Mouse (Mus musculus) CH12F3 (cell line): ENCODE measurements around the gene Cacng3.

Source experiments
- in situ Hi-C: fragments of 300-500 bp; cut with MboI; formaldehyde crosslinking; loops from 2 replicates; pipeline ENCODE4 v1.14.3; 2020; ENCODE audit warnings: low sequenced_read_pairs

Gene Cacng3

DNA sequence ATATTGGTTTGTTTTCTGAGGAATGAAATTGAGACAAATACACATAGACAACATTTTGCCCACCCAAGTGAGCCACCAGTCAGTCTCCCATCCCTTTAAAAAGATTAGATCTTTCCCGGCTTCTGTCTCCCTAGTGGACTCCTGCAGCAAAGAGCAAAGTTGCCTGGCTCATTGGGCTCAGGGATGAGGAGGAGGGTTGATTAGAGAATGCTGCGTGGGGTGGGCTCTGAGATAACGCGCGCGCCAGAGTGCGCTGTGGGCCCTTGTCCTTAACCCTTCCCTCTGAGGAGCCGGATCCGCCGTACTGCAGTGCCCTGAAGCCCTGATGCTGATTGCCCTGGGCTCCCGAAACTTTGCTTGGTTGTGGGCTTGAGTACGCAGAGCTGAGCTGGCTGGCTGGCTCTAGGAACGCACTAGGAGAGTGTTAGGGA lies at the start of gene Cacng3:
TSS of gene Cacng3 (plus strand) at position 51 of the 431 bp plus-strand sequence.
- in situ Hi-C loops = no loop called here

DNA sequence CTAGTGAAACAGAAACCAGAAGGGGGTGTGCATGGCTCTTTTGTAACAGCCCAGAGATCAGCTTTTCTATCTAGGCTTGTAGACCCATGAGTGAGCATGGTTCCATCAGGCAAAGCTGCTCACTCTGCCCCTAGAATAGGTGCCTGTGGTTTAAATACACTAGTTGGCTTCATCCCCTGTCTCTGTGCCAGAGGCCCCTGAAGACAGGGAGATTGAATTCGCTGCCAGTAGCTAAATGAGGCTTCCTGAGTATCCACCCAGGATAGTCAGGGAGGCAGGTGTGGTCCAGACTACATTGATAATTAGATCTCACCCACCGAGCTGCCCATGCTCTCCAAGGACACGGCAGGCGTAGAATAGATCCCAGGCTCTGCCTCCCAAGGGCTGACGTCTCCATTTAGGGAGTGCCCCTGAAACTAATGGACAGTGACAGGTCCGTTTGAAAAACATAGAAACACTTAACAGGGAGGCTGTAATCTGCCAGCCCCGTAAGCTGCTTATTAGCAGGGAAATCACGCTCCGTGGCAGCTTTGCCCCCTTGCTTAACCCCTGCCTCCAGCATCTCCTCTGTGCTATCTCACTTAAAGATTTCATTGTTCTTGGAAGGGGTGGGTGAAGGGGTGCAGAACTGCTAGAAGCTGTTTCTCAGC lies 48.0 kb upstream of the Cacng3 start:
- in situ Hi-C loops = no loop called here

DNA sequence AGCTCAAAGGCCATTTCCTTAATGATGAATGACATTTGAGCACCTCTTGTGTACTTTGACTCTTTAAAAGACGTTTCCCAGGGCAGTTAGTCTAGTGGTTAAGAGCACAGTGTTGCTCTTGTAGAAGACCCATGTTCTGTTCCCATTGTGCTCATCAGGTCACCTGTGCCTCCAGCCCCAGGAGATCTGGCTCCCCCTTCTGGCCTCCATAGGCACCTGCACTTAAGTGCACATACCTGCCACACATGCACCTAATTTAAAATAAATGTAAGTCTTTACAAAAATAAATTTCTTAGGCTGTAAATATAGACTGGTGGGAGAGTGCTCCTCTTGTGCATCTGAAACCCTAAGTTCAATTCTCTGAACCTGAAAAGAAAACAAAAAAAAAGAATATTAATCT lies 46.5 kb upstream of the Cacng3 start:
- in situ Hi-C loops = no loop called here

DNA sequence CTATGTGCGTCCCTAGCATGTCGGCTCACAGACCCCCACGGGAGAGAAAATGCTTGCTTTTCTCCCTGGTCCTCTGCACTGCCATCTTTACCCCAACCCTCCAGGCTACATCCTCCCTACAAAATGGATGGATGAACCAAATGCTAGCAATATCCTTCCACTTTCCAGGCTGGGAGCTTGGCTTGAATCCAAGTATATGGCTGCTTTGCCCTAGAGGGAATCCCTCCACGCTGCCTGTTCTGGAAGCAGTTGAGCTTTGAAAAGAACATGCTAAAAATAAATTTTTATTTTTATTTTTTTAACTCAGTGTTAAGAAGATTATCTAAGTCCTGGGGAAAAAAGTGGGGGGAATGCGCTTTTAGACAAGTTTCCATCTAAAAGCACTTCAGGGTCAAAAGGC lies 42.2 kb upstream of the Cacng3 start:
- in situ Hi-C loops = no loop called here

DNA sequence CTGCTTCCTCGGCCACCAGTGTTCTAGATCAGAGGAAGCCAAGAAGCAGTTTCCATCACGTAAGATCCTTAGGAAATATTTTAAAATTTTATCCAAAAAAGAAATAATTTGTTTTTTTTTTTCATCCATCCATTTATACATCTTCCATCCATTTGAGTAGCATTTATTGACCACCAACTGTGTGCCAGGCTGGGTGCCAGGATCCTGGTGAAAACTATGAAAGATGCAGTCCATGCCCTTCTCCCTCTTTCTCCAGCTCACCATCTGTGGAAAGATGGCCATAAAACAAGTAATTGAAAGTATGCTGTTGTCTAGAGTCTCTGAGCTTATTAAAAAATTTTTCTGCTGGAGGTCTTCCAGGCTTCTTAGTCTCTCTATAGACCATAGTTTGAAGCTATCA lies 39.9 kb upstream of the Cacng3 start:
- in situ Hi-C loops = no loop called here

DNA sequence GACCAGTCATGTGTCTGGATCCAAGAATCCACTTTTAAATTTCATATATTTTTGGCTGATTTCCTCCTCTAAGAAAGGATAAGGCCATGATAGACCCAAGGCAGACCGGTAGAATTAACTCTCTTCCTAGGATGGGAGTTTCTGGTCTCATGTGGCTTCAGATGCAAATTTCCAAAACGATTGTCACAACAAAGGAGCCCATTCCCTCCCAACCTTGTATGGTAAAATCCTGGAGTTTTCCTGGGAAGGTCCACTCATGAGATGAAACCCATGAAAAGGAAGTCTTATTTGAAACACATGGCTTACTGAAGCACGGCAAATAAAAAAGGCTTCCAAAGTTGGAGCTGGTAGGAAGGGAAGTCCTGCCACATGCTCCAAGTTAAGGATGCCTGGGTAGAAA lies 39.1 kb upstream of the Cacng3 start:
- in situ Hi-C loops = no loop called here

DNA sequence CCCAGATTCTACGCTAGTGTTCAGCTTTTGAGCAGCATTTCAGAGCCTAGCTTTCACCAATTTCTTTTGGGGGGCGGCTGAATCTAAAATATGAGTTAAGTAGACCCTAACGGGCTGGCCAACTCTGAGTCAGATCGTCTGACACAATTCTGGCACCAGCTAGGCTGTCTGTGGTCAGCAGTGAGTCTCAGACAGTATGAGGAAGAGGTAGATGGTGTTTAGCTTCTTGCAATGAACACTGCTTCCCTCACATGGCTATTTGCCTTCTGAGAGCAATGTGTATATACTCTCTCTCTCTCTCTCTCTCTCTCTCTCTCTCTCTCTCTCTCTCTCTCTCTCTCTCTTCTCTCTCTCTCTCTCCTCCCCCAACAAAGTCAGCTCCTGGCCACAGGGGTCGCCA lies 37.3 kb upstream of the Cacng3 start:
- in situ Hi-C loops = no loop called here

DNA sequence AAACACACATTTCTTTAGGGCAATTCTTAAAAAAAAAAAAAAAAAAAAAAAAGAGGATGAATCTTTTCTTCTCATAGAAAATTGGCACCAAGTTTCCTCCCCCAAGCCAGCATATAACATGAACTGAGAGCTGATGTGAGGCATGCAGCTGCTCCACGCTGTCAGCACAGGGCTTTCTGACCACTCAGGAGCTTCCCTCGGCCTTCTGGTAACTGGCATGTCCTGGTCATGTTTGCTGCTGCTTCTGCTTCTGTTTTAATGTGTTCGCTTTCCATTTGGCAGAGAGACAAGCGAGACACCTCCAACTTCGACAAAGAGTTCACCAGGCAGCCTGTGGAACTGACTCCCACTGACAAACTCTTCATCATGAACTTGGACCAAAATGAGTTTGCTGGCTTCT lies 36.8 kb upstream of the Cacng3 start:
- in situ Hi-C loops = no loop called here

DNA sequence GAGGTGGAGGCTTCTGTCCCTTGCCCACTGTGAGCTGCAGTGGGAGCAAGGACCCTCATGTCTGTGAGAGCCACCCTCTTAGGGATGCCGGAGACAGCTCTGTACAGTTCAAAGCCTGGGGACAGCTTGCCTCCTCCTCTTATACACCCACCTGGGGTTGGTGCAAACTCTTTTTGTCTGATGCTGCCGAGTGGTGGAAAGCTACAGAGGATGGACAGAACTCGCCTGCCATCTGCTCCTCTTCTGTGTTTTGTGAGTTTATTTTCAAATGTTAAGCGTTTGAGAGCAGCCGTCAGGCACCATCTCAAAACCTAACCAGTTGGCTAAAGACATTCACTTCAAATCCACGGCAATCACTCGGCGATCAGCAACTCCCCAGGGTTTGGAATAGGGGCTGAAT lies 26.6 kb upstream of the Cacng3 start:
- in situ Hi-C loops = no loop called here

DNA sequence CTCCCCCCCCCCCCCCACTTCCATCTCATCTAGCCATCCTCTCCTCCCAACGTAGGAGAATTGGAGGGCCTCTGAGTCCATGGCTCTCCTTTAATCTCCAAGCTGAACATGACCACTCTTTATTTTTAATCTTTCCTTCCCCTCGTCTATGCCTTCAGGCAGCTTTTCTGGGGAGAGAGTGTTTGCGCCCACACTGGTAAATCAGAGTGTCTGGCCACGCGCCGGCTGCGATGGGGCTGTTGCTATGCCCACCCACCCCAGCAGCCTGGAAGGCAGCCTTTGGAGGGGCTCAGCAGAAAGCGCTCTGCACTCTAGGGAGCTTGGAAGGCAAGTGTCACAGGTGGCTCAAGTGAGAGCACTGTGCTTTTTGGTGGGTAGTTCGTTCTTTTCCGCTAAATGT lies 21.0 kb upstream of the Cacng3 start:
- in situ Hi-C loops = no loop called here

DNA sequence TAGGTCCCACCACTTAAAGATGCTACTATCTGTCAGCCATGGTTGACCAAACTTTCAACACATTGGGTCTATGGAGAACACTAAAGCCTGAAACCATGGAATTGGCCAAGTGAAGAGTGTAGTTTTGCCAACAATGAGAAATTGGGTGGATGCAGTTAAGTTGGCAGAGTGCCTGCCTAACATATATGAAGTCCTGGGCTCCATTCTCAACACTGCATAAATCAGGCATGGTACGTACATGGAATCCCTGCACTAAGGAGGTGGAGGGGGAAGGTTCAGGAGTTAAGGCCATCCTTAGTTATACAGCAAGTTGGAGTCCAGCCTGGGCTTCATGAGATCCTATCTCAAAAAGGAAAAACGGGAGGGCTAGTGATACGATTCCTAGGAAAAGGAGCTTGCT lies 17.8 kb upstream of the Cacng3 start:
- in situ Hi-C loops = no loop called here

DNA sequence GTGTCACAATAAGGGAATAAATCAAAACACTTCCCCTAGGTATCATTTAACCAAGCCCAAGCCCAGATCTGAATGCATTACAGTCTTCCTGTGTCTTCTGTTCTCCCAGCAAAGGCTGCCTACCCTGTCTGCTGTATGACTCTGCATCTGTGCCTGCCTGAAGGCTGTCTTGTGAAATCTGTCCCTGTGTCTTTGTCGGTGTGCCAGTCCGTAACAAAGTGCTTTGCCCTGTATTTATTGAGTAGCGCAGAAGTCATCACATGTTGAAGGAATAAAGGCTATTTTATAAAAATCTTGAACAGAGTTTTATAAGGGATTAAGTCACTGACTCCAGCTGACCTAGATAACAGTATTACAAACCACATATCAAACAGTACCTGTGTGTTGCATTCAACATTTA lies 13.6 kb upstream of the Cacng3 start:
- in situ Hi-C loops = no loop called here

DNA sequence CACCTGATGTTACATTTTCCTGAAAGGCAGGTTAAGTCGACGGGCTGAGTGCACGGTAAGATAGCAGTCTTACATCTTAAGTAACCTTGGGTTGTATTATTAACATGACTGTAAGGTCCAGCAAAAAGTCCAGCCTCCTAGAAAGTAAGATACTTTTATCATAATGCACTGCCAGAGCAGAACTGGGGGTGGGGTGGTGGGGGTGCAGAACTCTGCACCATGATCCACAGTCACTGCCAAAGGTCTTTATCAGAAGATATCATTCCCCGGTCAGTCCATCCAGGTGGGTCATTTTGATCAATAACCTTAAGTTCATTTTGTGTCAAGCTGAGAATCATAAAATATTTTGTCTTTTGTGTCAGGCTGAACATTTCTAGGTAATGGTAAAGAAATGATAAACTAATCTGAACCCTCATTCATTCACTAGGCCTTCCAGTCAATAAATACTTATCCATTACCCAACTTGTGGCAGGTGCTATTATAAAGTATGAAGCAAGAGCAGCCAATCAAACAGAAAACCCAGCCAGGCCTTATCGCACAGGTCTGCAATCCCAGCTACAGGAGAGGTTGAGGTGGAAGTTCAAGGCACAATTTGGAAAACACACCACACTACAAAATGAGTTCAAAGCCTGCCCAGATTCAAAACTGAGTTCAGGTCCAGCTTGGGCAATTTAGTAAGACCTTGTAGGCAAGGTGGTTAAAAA lies 12.7 kb upstream of the Cacng3 start:
- in situ Hi-C loops = no loop called here

DNA sequence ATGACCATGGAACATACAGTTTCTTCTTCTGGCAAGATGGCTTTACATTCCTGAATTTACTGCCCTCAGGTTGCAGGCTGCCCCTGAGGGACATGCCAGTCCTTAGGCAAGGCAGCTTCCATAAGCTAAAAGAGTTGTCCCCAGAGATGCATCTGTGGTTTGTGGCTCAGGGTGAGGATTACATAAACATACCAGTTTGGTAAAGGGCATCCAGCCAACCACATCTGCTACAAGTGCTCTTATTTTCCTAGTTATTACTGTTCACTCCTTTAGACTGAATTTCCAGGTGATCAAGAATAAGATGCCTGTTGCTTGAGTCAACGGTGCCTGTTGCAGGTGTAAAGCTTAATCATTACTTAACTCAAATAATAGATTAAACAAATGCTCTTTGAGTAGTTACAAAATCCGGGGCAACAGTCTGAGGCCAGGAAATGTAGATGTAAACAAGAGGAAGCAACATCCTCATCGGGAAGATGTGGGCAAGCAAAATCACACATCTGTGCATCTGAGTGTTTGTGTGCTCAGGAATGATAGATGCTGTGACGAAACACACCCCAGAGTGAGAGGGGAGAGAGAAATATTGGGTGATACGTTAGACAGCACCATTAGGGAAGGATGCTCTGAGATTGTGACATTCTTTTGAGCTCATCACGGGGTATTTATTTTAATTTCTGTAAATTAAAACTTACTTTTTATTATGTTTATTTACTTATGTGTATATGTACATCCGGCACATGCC lies 4.8 kb upstream of the Cacng3 start:
- in situ Hi-C loops = no loop called here

DNA sequence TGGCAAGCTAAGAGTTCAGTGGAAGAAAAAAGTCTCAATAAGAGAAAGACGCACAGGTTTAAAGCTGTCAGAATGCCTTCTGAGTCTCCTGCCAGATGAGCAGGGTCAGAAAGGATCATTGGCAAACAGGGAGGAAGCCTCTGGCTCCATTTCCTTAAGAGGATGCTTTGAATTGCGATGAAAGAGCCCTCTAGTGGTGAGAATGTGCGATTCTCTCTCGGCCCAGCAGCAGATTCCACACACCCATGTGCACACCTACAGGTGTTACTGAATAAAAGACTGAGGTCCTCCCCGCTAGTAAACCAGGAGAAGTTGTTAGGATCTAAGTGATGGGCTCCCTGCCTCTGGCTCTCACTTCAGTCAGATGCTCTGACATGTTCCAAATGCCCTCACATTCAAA lies 2.4 kb upstream of the Cacng3 start:
- in situ Hi-C loops = no loop called here

DNA sequence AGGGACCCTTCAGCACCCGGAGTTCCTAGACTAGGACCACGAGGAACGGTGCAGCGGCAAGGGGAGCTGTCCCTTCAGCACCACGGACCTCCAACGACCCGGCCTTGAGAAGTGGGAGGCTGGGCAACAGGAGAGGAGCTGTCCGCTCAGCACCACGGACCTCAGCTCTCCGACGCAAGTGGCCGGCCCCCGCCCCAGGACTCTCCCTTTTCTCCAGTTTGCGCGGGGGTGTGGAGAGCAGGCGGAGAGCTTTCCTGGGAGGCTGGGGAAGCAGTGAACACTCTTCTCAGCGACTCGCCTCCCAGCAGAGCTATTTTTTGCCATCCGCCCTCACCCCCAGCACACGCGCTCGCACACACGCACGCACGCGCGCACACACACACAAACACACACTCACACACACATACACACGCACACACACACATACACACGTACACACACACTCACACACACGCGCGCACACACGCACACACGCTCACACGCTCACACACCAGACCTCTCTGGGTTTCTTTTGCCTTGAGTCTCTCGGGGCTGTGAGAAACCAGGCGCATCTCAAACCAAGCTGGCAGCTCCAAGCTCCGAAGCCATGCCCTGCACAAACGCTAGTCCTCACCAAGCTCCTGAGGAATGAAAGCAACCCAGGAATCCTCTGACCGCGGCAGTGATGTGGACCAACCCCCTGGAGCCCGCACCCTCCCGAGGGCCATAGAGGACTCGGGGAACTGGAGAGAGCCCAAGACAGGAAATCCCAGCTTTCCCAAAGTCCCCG lies 765 bp downstream of the Cacng3 start:
- in situ Hi-C loops = no loop called here

DNA sequence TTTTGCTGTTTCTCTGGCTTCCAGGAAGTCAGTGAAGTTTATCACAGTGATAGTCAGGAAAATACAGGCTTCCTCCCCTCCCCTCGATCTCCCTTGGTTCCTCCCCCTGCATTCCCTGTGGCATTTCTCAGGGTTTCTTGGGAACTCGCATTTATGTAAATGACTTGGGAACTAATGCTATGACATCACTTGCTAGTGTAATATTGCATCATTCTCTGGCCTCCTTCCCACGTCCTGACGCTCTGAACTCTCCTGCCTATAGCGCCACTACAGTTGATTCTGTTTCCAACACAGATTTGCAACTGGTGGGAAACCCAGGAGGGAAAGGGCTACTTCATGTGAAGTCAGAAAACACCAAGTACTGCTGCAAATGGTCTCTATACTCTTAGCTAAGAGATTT lies 2.7 kb downstream of the Cacng3 start:
- in situ Hi-C loops = no loop called here

DNA sequence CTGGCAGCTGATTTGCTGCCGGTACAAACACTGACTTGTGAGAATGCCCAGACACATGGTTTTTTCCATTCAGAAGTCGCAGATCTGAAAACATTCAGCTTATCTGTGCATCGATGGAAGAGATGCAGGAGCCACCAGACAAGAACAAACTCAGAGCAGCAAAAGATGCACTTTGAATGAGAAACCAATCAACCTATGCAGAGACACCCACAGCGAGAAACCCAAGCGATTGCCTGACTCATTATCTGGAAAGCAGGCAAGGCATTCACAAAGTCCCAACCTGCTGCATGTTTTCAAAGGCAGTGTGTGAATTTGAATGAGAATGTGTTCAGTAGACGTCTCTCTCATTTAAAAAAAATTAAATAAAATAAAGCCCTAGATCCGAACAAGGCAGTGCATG lies 4.9 kb downstream of the Cacng3 start:
- in situ Hi-C loops = no loop called here

DNA sequence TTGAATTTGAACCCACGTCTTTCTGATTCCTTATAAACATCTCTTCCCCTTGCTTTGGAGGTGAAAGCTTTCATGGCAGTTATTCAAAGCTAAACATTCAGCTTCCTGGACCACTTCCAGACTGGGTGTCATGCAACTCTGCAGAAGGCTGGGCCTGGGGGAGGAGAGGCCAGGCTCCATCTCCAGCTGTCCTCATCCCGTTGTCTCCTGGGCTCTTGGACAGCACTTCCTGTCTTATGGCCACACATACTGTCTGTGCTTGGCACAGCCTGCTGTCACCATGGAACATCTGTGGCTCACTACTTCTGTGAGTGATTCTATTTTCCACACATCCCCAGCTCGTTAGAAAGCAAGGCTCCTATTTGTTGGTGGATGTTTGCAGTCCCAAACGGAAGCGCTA lies 31.5 kb downstream of the Cacng3 start:
- in situ Hi-C loops = no loop called here

DNA sequence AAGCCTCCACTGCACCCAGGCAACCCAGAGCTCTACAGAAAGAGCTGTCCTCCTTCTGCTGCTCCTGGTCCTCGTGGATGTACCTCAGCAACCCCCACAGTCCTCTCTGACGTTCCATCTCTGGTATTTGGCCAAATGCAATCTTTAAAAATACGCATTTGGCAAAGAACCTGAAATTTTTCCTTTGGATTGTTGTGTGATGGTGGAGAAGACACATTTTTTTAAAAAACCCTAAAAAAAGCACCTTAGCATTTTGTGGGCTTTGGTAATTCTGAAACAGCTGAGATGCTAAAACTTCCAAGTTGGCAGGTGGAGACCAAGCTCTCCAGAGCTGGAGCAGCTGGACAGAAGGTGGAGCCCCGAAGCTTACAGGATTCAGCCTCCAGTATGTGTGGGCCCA lies 32.2 kb downstream of the Cacng3 start:
- in situ Hi-C loops = no loop called here

DNA sequence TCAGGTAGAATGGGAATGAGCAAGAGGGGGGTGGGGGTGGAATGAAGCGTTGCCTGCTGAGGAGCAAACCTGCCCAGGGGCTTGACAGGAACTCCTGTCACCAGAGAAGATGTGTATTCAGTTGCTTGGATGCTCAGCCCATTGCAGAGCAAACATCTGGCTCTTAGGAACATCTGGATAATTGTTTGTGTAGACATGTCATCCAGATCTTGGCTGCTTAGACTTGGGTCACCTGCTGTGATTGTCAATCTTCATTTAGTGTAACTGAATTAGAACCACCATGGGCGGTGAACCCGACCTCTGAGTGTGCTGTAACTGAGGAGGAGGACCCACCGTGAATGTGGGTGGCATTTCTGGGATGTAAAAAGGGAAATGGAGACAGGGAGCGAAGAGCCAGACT lies 36.4 kb downstream of the Cacng3 start:
- in situ Hi-C loops = no loop called here
